Mouse (Mus musculus) heart, postnatal 0 days (tissue): ENCODE measurements around the gene Wdfy1. TPM values are rescaled to one million over a fixed set of nuclear protein-coding genes. Genes with fewer than 3 reads are reported as not detected.

ENCODE experiments used
- ATAC-seq: fragments of 200-750 bp; cut with Nextera tagmentation; 2 replicates; pipeline ENCODE4 v1.8.0; 2017; ENCODE audit warnings: low read depth, moderate number of reproducible peaks, moderate library complexity; ENCODE audit not compliant: insufficient read depth
- DNase-seq: peaks from one replicate; pipeline ENCODE4 v3.0.0-alpha.2; 2016; ENCODE audit warnings: low spot score
- H3K27ac ChIP-seq: fragments of 300-500 bp; sonication (generic); 2 replicates; pipeline ENCODE4 v1.5.1; 2014; ENCODE audit warnings: low read depth, mild to moderate bottlenecking
- H3K27me3 ChIP-seq: fragments of 300-500 bp; sonication (generic); 2 replicates; pipeline ENCODE4 v1.6.1; 2014; ENCODE audit warnings: low read length, mixed read lengths; ENCODE audit not compliant: control insufficient read depth, insufficient read depth
- H3K36me3 ChIP-seq: fragments of 300-500 bp; sonication (generic); replicated peaks from 2 replicates; pipeline ENCODE4 v1.6.1; 2014; ENCODE audit warnings: low read length, mixed read lengths; ENCODE audit not compliant: control insufficient read depth, insufficient read depth
- H3K4me1 ChIP-seq: fragments of 300-500 bp; sonication (generic); 2 replicates; pipeline ENCODE4 v1.6.1; 2014; ENCODE audit warnings: antibody characterized with exemption; ENCODE audit not compliant: control insufficient read depth, insufficient read depth
- H3K4me2 ChIP-seq: fragments of 300-500 bp; sonication (generic); 2 replicates; pipeline ENCODE4 v1.6.1; 2014; ENCODE audit warnings: low read depth, mild to moderate bottlenecking, low read length, moderate library complexity
- H3K4me3 ChIP-seq: fragments of 300-500 bp; sonication (generic); 2 replicates; pipeline ENCODE4 v1.5.1; 2014; ENCODE audit warnings: low read depth, low read length
- H3K9ac ChIP-seq: fragments of 300-500 bp; sonication (generic); replicated peaks from 2 replicates; pipeline ENCODE4 v1.6.1; 2014; ENCODE audit warnings: low read depth, low read length, mixed read lengths
- H3K9me3 ChIP-seq: fragments of 300-500 bp; sonication (generic); replicated peaks from 2 replicates; pipeline ENCODE4 v1.6.1; 2016; ENCODE audit warnings: low read length; ENCODE audit not compliant: control insufficient read depth
- CTCF ChIP-seq: IDR thresholded peaks from 2 replicates; pipeline ENCODE4 v1.5.1; 2016; ENCODE audit warnings: antibody characterized with exemption, control low read depth, low read depth
- EP300 ChIP-seq: IDR thresholded peaks from 2 replicates; pipeline ENCODE4 v1.6.1; 2016; ENCODE audit warnings: antibody characterized with exemption, low read depth
- WGBS: fragments of 180-500 bp; shearing (Covaris S2); extraction: QIAGEN DNeasy Blood & Tissue Kit; methylation state at CpG from one replicate; pipeline ENCODE4 v1.1.7; 2014; 5-methylcytosine and 5-hydroxymethylcytosine counted together
- polyA plus RNA-seq: library from polyadenylated mRNA; unstranded; fragments of >200 nt; fragmentation: Nextera tagmentation; extraction: Ambion mirVana; gene quantifications from 2 replicates; pipeline ENCODE4 v1.2.1, GENCODE M21; 2015
- total RNA-seq: library from RNA; depleted of rRNA; stranded (reverse); fragments of >200 nt; gene quantifications from 2 replicates; pipeline ENCODE4 v1.2.3, GENCODE M21; 2014; ENCODE audit warnings: low replicate concordance

The Wdfy1 gene
- total and polyA plus RNA-seq, 2 experiments from 2014 or later, result 33.2 to 35.0 TPM

DNA sequence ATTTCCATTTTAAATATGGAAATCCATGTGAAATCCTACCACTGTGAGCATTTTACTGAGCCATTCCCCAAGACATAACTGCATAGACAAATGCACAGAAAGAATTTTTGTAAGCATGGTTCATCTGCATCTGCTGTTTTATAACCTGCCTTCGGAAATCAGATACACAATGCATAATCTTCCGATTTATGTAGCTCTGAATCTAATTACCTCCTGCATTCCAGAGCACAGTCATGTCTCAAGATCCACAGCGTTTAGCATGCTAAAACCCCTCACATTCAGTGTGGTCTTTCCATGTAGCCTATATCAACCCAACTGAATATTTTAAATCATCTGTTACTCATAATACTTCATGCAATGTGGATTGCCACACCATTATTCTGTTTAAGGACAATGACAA, 33.5 kb upstream of the Wdfy1 start:
- Histone ChIP-seq H3K36me3 (no peaks in the 10 kb centered on the region), H3K4me1 (no peaks in the 10 kb centered on the region), H3K27me3 (no peaks in the 10 kb centered on the region), H3K9ac (no peak overlapping the region), H3K4me3 (no peak overlapping the region), H3K4me2 (no peak overlapping the region), H3K9me3 (no peaks in the 10 kb centered on the region), H3K27ac (no peak overlapping the region)
- no peak for DNase-seq
- WGBS, result 74% methylated on average over 3 of the region's 3 CpGs
- TF ChIP-seq CTCF (no peak), EP300 (no peak)
- no peak for ATAC-seq

DNA sequence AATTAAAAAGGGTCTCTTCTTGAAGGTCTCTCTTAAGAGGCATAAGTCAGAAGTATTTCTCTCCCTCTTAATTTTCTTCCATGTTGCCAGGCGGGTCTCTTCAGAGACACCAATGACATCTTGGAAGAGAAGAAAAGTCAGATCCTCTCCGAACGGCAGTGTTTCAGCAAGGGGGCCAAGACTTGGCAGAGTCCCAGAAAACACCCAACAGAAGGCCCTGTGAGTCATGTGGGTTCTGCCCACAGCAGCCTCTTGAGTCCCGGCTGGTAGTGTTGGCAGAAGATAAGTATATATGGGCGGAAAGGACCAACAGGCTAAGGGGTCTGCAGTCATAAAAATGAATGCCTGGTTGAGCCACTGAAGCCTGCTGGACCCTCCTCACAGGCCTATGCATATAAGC, 30.9 kb upstream of the Wdfy1 start:
- Histone ChIP-seq H3K4me1 (no peaks in the 10 kb centered on the region), H3K4me2 (no peak overlapping the region), H3K9me3 (no peaks in the 10 kb centered on the region), H3K36me3 (no peaks in the 10 kb centered on the region), H3K9ac (no peak overlapping the region), H3K27ac (no peak overlapping the region), H3K4me3 (no peak overlapping the region), H3K27me3 (no peaks in the 10 kb centered on the region)
- no peak for TF ChIP-seq CTCF
- no peak for TF ChIP-seq EP300
- WGBS, result 29% methylated on average over 5 of the region's 5 CpGs
- DNase-seq (no peak), ATAC-seq (no peak)

DNA sequence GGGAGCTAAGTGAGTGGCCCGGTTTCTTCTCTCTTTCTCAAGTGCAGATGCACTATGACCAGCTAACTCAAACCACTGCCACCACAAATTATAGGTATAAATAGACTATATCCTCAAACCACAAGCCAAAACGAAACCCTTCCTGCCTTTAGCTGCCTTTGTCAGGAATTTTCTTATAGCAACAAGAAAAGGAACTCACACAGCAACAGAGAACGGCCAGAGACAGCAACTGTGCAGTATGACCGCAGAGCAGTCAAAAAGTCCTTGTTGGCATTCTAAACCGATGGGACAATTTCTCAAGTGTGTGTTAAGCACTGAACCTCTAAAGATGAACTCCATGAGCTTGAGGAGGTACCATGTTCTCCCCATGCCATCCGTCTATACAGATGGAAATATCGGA, 27.7 kb upstream of the Wdfy1 start:
- H3K36me3 ChIP-seq, result no peaks in the 10 kb centered on the region
- H3K9ac ChIP-seq, result no peak overlapping the region
- no peak overlapping the region for H3K4me3 ChIP-seq
- no peak overlapping the region for H3K4me2 ChIP-seq
- no peaks in the 10 kb centered on the region for H3K4me1 ChIP-seq
- DNase-seq, result no peak
- TF ChIP-seq CTCF (no peak), EP300 (no peak)
- no peaks in the 10 kb centered on the region for H3K27me3 ChIP-seq
- 81% methylated on average over 7 of the region's 7 CpGs for WGBS
- H3K27ac ChIP-seq, result no peak overlapping the region
- no peaks in the 10 kb centered on the region for H3K9me3 ChIP-seq
- ATAC-seq, result no peak

DNA sequence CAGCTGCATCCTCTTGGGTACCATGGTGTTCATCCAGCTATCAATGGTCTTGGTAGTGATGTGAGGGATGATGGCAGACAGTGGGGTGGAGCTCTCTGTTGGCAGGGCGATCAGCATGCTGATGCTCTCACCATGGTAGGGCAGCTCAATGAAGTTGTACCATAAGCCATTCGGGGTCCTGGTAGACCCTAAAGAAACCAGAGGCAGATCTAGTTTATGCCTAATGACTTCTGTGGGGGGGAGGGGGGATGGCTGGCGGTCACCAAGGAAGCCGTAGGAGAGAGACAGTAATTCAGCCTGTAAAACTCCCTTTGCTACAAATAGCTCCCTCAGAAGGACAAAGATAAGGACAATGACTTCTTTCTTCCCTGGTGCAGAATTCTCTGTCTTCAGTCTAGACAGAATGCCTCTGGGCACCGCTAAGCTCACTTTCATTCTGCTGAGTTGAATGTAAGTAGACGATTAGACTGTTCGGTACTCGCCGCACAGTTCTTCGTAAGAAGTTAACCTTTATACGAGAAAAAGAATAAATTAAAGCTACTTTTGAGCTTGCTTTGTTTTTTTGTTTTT, 27.0 kb upstream of the Wdfy1 start:
- Histone ChIP-seq H3K9me3 (no peaks in the 10 kb centered on the region), H3K4me2 (no peak overlapping the region), H3K27me3 (no peaks in the 10 kb centered on the region), H3K36me3 (no peaks in the 10 kb centered on the region), H3K4me3 (no peak overlapping the region), H3K9ac (no peak overlapping the region), H3K4me1 (no peaks in the 10 kb centered on the region), H3K27ac (no peak overlapping the region)
- ATAC-seq, result no peak
- TF ChIP-seq CTCF, result no peak
- TF ChIP-seq EP300, result no peak
- 69% methylated on average over 11 of the region's 11 CpGs for WGBS
- DNase-seq, result no peak

- H3K9me3 ChIP-seq, result no peaks in the 10 kb centered on the region
- H3K36me3 ChIP-seq, result no peaks in the 10 kb centered on the region
- no peak overlapping the region for H3K4me2 ChIP-seq
- DNase-seq, result no peak
- WGBS, result 38% methylated on average over 3 of the region's 3 CpGs
- H3K9ac ChIP-seq, result no peak overlapping the region
- no peak overlapping the region for H3K4me3 ChIP-seq
- no peak overlapping the region for H3K27ac ChIP-seq
- H3K27me3 ChIP-seq, result no peaks in the 10 kb centered on the region
- H3K4me1 ChIP-seq, result no peaks in the 10 kb centered on the region
- ATAC-seq, result no peak
- no peak for TF ChIP-seq EP300
- TF ChIP-seq CTCF, result no peak
Observed at GRCm38 (mm10) chr1:79797084-79797483, 21.1 kb upstream of the Wdfy1 start.

GRCm38 (mm10) chr1:79786267-79786927, 10.5 kb upstream of the Wdfy1 start:
- H3K27ac ChIP-seq, result no peak overlapping the region
- no peak overlapping the region for H3K4me3 ChIP-seq
- H3K9ac ChIP-seq, result no peak overlapping the region
- no peak overlapping the region for H3K4me2 ChIP-seq
- no peaks in the 10 kb centered on the region for H3K9me3 ChIP-seq
- WGBS, result 52% methylated on average over 7 of the region's 7 CpGs
- H3K27me3 ChIP-seq, result no peaks in the 10 kb centered on the region
- no peaks in the 10 kb centered on the region for H3K4me1 ChIP-seq
- peaks cover 12% of the 10 kb centered on the region for H3K36me3 ChIP-seq
- DNase-seq (peak; percentile 46), ATAC-seq (peak; percentile 51)
- peak; percentile 75 for TF ChIP-seq CTCF
- TF ChIP-seq EP300, result no peak
